Mouse (Mus musculus) brain, embryonic 14.5 days (tissue): ENCODE measurements at regions not wholly inside any gene's neighbourhood (a gene's known extent, or its start where the extent isn't known, plus 50 kb on each side); places are given as distances from the start of the nearest gene placed in this dataset.

Experiments
- CTCF ChIP-seq: fragments of 200-500 bp; IDR thresholded peaks from 2 replicates; pipeline ENCODE4 v1.5.1; 2012; ENCODE audit warnings: inconsistent platforms, mild to moderate bottlenecking, moderate library complexity, borderline replicate concordance; ENCODE audit not compliant: insufficient read depth, insufficient read length; ENCODE audit errors: extremely low read depth
- POLR2A ChIP-seq: fragments of 200-500 bp; IDR thresholded peaks from 2 replicates; pipeline ENCODE4 v1.6.1; 2012; ENCODE audit warnings: mild to moderate bottlenecking, inconsistent platforms, borderline replicate concordance; ENCODE audit not compliant: poor library complexity, insufficient read depth, insufficient read length, severe bottlenecking; ENCODE audit errors: extremely low read depth

DNA sequence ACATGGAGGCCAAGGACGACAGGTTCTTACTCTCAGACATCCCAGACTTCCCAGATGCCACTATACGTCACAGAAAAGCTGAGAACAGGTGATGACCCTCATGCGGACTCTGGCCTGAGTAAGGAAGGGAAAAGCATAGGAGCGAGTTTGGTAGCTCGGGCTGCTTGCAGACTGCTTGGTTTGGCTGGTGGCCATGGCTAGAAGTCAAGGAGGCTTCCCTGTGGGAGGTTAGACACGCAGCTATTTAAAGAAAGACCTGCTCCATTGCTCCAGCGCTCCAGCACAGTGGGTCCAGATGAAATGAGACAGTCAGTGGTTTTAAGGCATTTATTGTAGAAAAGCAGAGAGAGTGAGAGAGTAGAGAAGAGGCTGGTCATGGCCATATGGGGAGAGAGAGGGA, 1318.0 kb upstream of the Rag2 start:
- TF ChIP-seq POLR2A (no peak), CTCF (no peak)
